Mouse (Mus musculus): ENCODE data around the gene Fam160a1.

The Fam160a1 gene

DNA sequence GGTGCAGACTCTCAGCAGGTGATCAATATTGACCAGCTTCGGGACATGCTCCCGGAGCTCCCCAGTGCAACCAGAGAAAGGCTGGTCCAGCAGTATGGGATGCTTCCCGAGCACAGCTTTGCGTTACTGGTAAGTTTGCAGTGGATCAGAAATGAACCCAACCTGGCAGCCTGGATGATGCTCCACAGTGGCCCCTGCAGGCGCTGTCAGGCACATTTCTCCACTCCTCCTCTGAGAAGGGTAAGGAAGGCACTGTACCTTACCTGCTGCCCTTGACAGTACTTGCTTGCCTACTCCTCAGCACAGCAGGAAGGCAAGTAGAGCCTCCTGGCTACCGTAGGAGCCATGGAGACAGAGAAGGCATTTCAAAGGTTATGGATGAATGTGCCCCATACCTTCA lies 198.2 kb downstream of the Fam160a1 start:
- no peak for DNase-seq

DNA sequence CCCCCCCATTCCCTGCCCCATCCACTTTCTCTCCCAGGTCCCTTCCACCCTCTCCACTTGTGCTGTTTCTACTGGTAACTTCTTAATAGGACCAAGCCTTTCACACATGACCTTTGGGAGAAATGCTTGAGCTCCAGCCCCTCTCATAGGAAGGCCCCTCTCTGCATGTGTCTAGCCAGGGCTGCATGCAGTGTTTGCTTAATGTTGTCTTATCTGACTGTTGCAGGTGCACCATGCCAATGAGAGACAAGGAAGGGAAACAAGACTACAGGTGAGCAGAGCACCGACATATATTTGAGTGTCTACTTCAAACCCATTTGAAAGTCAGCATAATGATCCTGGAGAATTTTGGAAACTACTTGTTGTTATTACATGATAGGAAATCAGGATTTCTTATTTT lies 200.7 kb downstream of the Fam160a1 start:
- no peak for DNase-seq

Measured in kidney, adult 9 months (tissue).